Mouse (Mus musculus) intestine, embryonic 16.5 days (tissue): ENCODE measurements at regions not wholly inside any gene's neighbourhood (a gene's known extent, or its start where the extent isn't known, plus 50 kb on each side); places are given as distances from the start of the nearest gene placed in this dataset.

Experiments used
- ATAC-seq: fragments of 200-750 bp; cut with Nextera tagmentation; 2 replicates; pipeline ENCODE4 v1.8.0; 2017; ENCODE audit warnings: moderate TSS enrichment, moderate library complexity
- H3K27ac ChIP-seq: fragments of 300-500 bp; sonication (generic); 2 replicates; pipeline ENCODE4 v1.5.1; 2014; ENCODE audit warnings: mild to moderate bottlenecking, low read length
- H3K27me3 ChIP-seq: fragments of 300-500 bp; sonication (generic); replicated peaks from 2 replicates; pipeline ENCODE4 v1.6.1; 2014; ENCODE audit warnings: low read length, control low read depth, mixed read lengths; ENCODE audit not compliant: control insufficient read depth, insufficient read depth
- H3K36me3 ChIP-seq: fragments of 300-500 bp; sonication (generic); 2 replicates; pipeline ENCODE4 v1.6.1; 2014; ENCODE audit warnings: low read length, control low read depth; ENCODE audit not compliant: control insufficient read depth, insufficient read depth
- H3K4me1 ChIP-seq: fragments of 300-500 bp; sonication (generic); 2 replicates; pipeline ENCODE4 v1.6.1; 2014; ENCODE audit warnings: low read length, control low read depth, mixed read lengths; ENCODE audit not compliant: control insufficient read depth, insufficient read depth
- H3K4me2 ChIP-seq: fragments of 300-500 bp; sonication (generic); 2 replicates; pipeline ENCODE4 v1.6.1; 2014; ENCODE audit warnings: low read depth, low read length, control low read depth
- H3K4me3 ChIP-seq: fragments of 300-500 bp; sonication (generic); 2 replicates; pipeline ENCODE4 v1.5.1; 2014; ENCODE audit warnings: mild to moderate bottlenecking, low read length
- H3K9ac ChIP-seq: fragments of 300-500 bp; sonication (generic); 2 replicates; pipeline ENCODE4 v1.6.1; 2014; ENCODE audit warnings: low read depth, low read length
- H3K9me3 ChIP-seq: fragments of 300-500 bp; sonication (generic); 2 replicates; pipeline ENCODE4 v1.6.1; 2016; ENCODE audit warnings: low read length, control low read depth; ENCODE audit not compliant: control insufficient read depth
- WGBS: fragments of 180-500 bp; shearing (Covaris S2); extraction: QIAGEN DNeasy Blood & Tissue Kit; methylation state at CpG from one replicate; pipeline ENCODE4 v1.1.7; 2014; 5-methylcytosine and 5-hydroxymethylcytosine counted together

GRCm38 (mm10) chr3:81773012-81773411 is 159.4 kb upstream of the Ctso start:
- Histone ChIP-seq H3K4me1 (no peaks in the 10 kb centered on the region), H3K9ac (no peak overlapping the region), H3K27ac (no peak overlapping the region), H3K4me2 (no peak overlapping the region), H3K4me3 (no peak overlapping the region), H3K36me3 (no peaks in the 10 kb centered on the region), H3K9me3 (no peaks in the 10 kb centered on the region), H3K27me3 (no peaks in the 10 kb centered on the region)
- no peak for ATAC-seq

DNA sequence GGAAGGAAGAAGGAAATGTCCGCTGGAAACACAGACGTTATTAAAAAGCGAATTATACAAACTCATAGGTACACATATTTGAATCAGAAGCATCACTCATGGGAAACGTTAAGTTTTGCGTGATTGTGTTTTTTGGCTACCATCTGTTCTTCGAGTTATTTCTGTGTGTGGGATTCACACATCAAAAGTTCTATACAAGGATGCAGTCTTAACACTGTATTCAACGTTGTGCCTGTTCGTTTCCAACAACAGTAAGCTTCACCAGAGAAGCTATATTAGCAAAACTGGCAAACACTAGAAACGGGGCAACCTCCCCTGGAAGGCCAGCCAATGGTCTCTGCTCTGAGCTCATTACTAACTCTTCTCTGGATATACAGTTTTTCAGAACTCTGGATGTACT is 150.3 kb upstream of the Ctso start:
- Histone ChIP-seq H3K27me3 (no peaks in the 10 kb centered on the region), H3K4me3 (no peak overlapping the region), H3K4me2 (no peak overlapping the region), H3K9me3 (no peaks in the 10 kb centered on the region), H3K9ac (no peak overlapping the region), H3K27ac (no peak overlapping the region), H3K4me1 (0 out of 2 replicates have a peak, but pooled peaks cover 3% of the 10 kb centered on the region), H3K36me3 (no peaks in the 10 kb centered on the region)
- 90% methylated on average over 9 of the region's 9 CpGs for WGBS
- no peak for ATAC-seq

GRCm38 (mm10) chr3:81782921-81783541 is 149.4 kb upstream of the Ctso start:
- peak overlapping the region; percentile 36 for H3K4me3 ChIP-seq
- peak; percentile 16; the same call in 1 of the 2 replicates for ATAC-seq
- no peak overlapping the region for H3K27ac ChIP-seq
- H3K4me1 ChIP-seq: 0 out of 2 replicates have a peak, but pooled peaks cover 3% of the 10 kb centered on the region
- H3K27me3 ChIP-seq: no peaks in the 10 kb centered on the region
- H3K9me3 ChIP-seq: no peaks in the 10 kb centered on the region
- peak overlapping the region; percentile 55 for H3K9ac ChIP-seq
- H3K4me2 ChIP-seq: peak overlapping the region; percentile 58
- WGBS: 16% methylated on average over 15 of the region's 15 CpGs
- no peaks in the 10 kb centered on the region for H3K36me3 ChIP-seq

GRCm38 (mm10) chr3:81788915-81789314 is 143.5 kb upstream of the Ctso start:
- no peak overlapping the region for H3K27ac ChIP-seq
- 75% methylated on average over 2 of the region's 2 CpGs for WGBS
- ATAC-seq: no peak

DNA sequence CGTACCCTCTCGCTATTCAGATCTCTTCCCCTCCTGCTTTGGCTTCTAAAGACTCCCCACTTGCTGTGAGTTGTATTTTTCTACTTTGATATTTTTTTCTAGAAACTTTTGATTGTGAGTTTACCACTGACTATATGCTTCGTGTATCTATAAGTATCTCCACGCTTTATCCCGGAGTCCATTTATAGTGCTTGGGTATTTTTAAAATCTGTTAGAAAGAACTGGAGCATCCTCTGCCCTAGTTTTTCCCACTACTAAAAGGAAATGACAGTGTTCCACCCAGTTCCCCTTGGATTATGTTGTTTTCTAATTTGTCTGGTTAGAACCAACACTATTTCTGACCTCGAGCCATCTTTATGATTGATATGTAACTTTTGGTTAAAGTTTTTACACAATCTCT is 142.7 kb upstream of the Ctso start:
- 90% methylated on average over 6 of the region's 6 CpGs for WGBS
- ATAC-seq: no peak

More at GRCm38 (mm10) chr3:81788915-81789314, 143.5 kb upstream of the Ctso start:
- Histone ChIP-seq H3K4me2 (no peak overlapping the region), H3K4me3 (no peak overlapping the region), H3K36me3 (no peaks in the 10 kb centered on the region), H3K9ac (no peak overlapping the region), H3K27me3 (no peaks in the 10 kb centered on the region), H3K4me1 (no peaks in the 10 kb centered on the region), H3K9me3 (no peaks in the 10 kb centered on the region)

GRCm38 (mm10) chr3:81802096-81802495 is 130.3 kb upstream of the Ctso start:
- no peak overlapping the region for H3K27ac ChIP-seq
- H3K9me3 ChIP-seq: no peaks in the 10 kb centered on the region
- H3K36me3 ChIP-seq: no peaks in the 10 kb centered on the region
- WGBS: 66% methylated on average over 2 of the region's 2 CpGs
- H3K27me3 ChIP-seq: no peaks in the 10 kb centered on the region
- no peak for ATAC-seq
- H3K4me2 ChIP-seq: no peak overlapping the region
- H3K4me1 ChIP-seq: no peaks in the 10 kb centered on the region
- no peak overlapping the region for H3K9ac ChIP-seq
- no peak overlapping the region for H3K4me3 ChIP-seq

More for the DNA sequence above, 142.7 kb upstream of the Ctso start:
- no peaks in the 10 kb centered on the region for H3K36me3 ChIP-seq
- H3K27ac ChIP-seq: no peak overlapping the region
- no peaks in the 10 kb centered on the region for H3K4me1 ChIP-seq
- H3K27me3 ChIP-seq: no peaks in the 10 kb centered on the region
- H3K9ac ChIP-seq: no peak overlapping the region
- no peak overlapping the region for H3K4me2 ChIP-seq
- H3K4me3 ChIP-seq: no peak overlapping the region
- no peaks in the 10 kb centered on the region for H3K9me3 ChIP-seq

DNA sequence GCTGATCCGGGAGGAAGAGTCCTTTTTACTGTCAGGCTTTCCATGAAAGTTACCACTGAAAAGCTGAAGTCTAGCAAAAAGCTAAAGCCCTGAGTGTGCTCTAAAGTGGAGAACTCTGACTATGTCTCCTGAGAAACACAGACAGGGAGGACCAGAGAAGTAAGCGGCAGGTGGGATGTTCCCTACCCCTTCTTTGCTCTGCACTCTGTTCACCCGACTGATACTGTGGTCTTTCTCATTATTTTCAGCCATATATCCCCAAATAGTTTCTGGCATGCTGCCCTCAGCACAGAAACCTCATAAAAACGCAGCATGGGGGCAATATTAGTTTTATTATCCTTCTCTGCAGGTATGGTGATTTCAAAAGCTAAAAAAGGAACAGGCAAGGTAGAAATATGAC is 126.7 kb upstream of the Ctso start:
- H3K9me3 ChIP-seq: no peaks in the 10 kb centered on the region
- H3K4me1 ChIP-seq: no peaks in the 10 kb centered on the region
- H3K4me3 ChIP-seq: no peak overlapping the region
- no peaks in the 10 kb centered on the region for H3K36me3 ChIP-seq
- H3K9ac ChIP-seq: no peak overlapping the region
- H3K27ac ChIP-seq: no peak overlapping the region
- H3K4me2 ChIP-seq: no peak overlapping the region
- no peaks in the 10 kb centered on the region for H3K27me3 ChIP-seq
- ATAC-seq: no peak
- WGBS: 50% methylated on average over 4 of the region's 4 CpGs

DNA sequence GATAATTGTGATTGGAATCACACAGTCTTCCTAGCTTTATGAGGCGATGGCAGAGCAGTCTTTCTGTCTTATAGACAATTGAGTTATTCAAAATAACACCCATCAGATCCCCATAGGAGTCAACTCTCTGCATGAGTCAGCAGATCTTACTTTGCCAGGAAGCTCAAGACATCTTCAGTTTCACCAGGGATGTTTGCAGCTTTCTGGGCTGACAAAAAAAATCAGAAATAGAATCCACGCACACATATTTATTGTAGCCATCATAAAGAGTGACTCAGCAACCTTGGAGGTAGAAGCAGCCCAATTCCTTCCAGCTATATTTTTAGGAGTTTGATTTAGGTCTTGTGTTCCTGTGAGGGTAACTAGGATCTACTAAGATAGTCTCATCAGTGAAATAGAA is 122.8 kb upstream of the Ctso start:
- Histone ChIP-seq H3K9ac (no peak overlapping the region), H3K36me3 (no peaks in the 10 kb centered on the region), H3K27ac (no peak overlapping the region), H3K4me3 (no peak overlapping the region), H3K27me3 (no peaks in the 10 kb centered on the region), H3K4me2 (no peak overlapping the region), H3K4me1 (no peaks in the 10 kb centered on the region), H3K9me3 (no peaks in the 10 kb centered on the region)
- WGBS: 82% methylated on average over 2 of the region's 2 CpGs
- no peak for ATAC-seq

DNA sequence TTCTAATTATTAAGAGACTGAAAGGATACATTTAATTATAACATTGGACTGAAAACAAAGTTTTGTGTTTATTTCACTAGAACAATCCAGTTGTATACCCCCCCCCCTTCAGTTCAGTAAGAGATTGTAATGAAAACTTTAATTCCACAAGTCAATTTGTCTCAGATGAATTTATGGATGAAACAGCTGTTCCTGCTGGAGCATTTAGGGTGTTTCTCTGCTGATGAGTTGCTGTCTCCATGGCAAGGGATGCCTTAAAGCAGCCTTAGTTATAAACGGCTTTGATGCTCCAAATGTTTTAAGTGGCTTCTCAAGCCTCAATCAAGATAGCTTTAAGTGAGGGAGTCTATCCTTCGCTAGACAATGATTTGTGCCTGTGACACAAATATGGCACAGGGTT is 112.1 kb upstream of the Ctso start:
- H3K4me3 ChIP-seq: no peak overlapping the region
- H3K4me2 ChIP-seq: no peak overlapping the region
- H3K36me3 ChIP-seq: no peaks in the 10 kb centered on the region
- H3K9ac ChIP-seq: no peak overlapping the region
- no peaks in the 10 kb centered on the region for H3K9me3 ChIP-seq
- H3K27ac ChIP-seq: no peak overlapping the region
- no peaks in the 10 kb centered on the region for H3K4me1 ChIP-seq
- no peaks in the 10 kb centered on the region for H3K27me3 ChIP-seq
- ATAC-seq: no peak
- 76% methylated on average over 2 of the region's 2 CpGs for WGBS

- no CpG with 5 or more reads among the region's 2 CpGs for whole genome bisulfite sequencing
- Histone ChIP-seq H3K27ac (no peak overlapping the region), H3K36me3 (no peaks in the 10 kb centered on the region), H3K4me3 (no peak overlapping the region), H3K9me3 (no peaks in the 10 kb centered on the region), H3K4me2 (no peak overlapping the region), H3K9ac (no peak overlapping the region), H3K27me3 (no peaks in the 10 kb centered on the region), H3K4me1 (no peaks in the 10 kb centered on the region)
- no peak for ATAC-seq
Measured at GRCm38 (mm10) chr3:81829525-81829924, 102.9 kb upstream of the Ctso start.
